ENCODE assay signal across 8 mouse cellular contexts in the genomic region with DNA sequence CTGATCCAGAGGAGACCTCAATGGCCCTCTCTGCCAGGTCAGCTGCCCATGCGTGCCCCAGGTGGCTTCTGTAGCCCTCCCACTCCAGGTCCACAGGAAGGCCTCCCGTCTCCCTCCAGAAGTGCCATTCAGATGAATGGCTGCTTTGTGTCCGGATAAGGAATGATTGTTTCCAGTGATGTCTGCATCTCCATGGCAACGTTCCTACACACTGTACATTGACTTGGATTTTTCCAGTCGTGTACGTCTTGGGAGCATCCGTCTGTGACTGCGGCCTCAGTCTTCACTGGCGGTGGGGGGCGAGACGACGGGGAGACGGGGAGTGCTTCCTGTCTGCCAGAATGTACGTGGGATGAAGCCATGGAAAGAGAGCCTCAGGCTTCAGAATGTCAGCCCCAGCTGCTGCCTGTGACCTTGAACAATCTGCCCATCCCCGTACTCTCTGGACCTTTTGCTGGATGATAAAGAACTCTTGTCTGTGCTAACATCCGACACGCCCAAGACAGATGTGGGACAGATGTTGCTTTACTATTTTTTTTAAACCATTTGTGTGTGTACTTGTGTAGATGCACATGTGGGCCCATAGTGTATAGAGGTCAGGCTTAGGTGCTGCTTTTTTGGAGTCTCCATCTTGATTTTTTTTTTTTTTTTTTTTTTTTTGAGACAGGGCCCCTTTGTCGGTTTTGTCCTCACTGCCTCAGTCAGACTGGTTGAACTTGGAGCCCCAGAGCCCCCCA.
A peak's percentile ranks its signal among the peaks of the same experiment; 100 is the strongest.
DNase-seq lines count a peak whose midpoint lies in the region; ATAC-seq and TF ChIP-seq lines count a peak whose summit lies in the region.
"Had no signal": no experiment of that assay in that cellular context is flagged by ENCODE, and none has a peak within 500 bp of the region (broad histone marks: within the 10 kb centered on the region; RNA-seq: fewer than 3 reads in every experiment).

No protein-coding gene starts in this region.

- no peak for TF ChIP-seq EP300 in stomach, postnatal 0 days (optimal IDR thresholded peaks at IDR 0.05)

- H3K4me2 ChIP-seq in forebrain, embryonic 14.5 days (ENCODE audit: low read length), result no peak overlapping the region
- H3K4me2 ChIP-seq in limb, embryonic 12.5 days, result 0 out of 2 replicates have a peak overlapping the region, but pooled peaks have one; percentile 2
- H3K4me2 ChIP-seq in stomach, postnatal 0 days (replicated peaks; ENCODE audit: low read depth), result no peak overlapping the region

- H3K36me3 ChIP-seq in forebrain, embryonic 14.5 days (ENCODE audit: control insufficient read depth, insufficient read depth, low read length), result no peaks in the 10 kb centered on the region
- no peaks in the 10 kb centered on the region for H3K36me3 ChIP-seq in limb, embryonic 12.5 days
- H3K36me3 ChIP-seq in stomach, postnatal 0 days (ENCODE audit: control insufficient read depth, insufficient read depth, low read length), result no peaks in the 10 kb centered on the region

- no peaks in the 10 kb centered on the region for H3K9me3 ChIP-seq in forebrain, embryonic 14.5 days (replicated peaks; ENCODE audit: control insufficient read depth, low read length)
- no peaks in the 10 kb centered on the region for H3K9me3 ChIP-seq in limb, embryonic 12.5 days
- no peaks in the 10 kb centered on the region for H3K9me3 ChIP-seq in stomach, postnatal 0 days (ENCODE audit: control insufficient read depth, low read length)

- ATAC-seq in forebrain, embryonic 14.5 days, result peak; percentile 30; the same call in 1 of the 2 replicates
- ATAC-seq in limb, embryonic 12.5 days (ENCODE audit: insufficient number of reproducible peaks, insufficient read depth, low FRiP score, low TSS enrichment, low read depth), result peak; percentile 81
- ATAC-seq in stomach, postnatal 0 days (ENCODE audit: low FRiP score, low TSS enrichment), result peak; percentile 54; the same call in 1 of the 2 replicates

- H3K9ac ChIP-seq in forebrain, embryonic 14.5 days (ENCODE audit: low read length), result no peak overlapping the region
- H3K9ac ChIP-seq in limb, embryonic 12.5 days (replicated peaks), result no peak overlapping the region
- H3K9ac ChIP-seq in stomach, postnatal 0 days (ENCODE audit: low read length), result no peak overlapping the region

- DNase-seq in right cerebral cortex, adult 2 months (ENCODE audit: low spot score in 2 of 2), result peak; percentile 48 to 53
- DNase-seq in right cerebral cortex, postnatal 4 days, result no peak
- peak; percentile 65 for DNase-seq in forebrain, embryonic 14.5 days (ENCODE audit: low spot score)
- no peak for DNase-seq in stomach, postnatal 0 days (ENCODE audit: low spot score)
- DNase-seq in spleen, postnatal 10 days (ENCODE audit: low spot score in 2 of 2), result no peak
- DNase-seq in gastrocnemius, postnatal 4 days (ENCODE audit: low spot score in 2 of 2), result no peak
- DNase-seq: kidney, adult 2 months had no signal

- no peak overlapping the region; the same call in 1 of the 2 replicates for H3K27ac ChIP-seq in forebrain, embryonic 14.5 days (ENCODE audit: low read depth, low read length)
- H3K27ac ChIP-seq in limb, embryonic 12.5 days, result peak overlapping the region; percentile 86
- no peak overlapping the region for H3K27ac ChIP-seq in stomach, postnatal 0 days (replicated peaks)

- WGBS in forebrain, embryonic 14.5 days, result 20% methylated on average over 18 of the region's 18 CpGs
- WGBS in limb, embryonic 12.5 days, result 50% methylated on average over 18 of the region's 18 CpGs
- WGBS in stomach, postnatal 0 days, result 33% methylated on average over 18 of the region's 18 CpGs

- no peaks in the 10 kb centered on the region for H3K27me3 ChIP-seq in forebrain, embryonic 14.5 days (replicated peaks; ENCODE audit: control insufficient read depth, insufficient read depth, low read length)
- H3K27me3 ChIP-seq in limb, embryonic 12.5 days, result peaks cover 21% of the 10 kb centered on the region
- peaks cover 2% of the 10 kb centered on the region; the same call in 1 of the 2 replicates for H3K27me3 ChIP-seq in stomach, postnatal 0 days (ENCODE audit: control insufficient read depth, insufficient read depth, low read length)

- H3K4me3 ChIP-seq in forebrain, embryonic 14.5 days (ENCODE audit: low read depth, low read length), result no peak overlapping the region
- H3K4me3 ChIP-seq in limb, embryonic 12.5 days (replicated peaks), result no peak overlapping the region
- H3K4me3 ChIP-seq in stomach, postnatal 0 days (ENCODE audit: low read depth, low read length), result no peak overlapping the region

- peaks cover 8% of the 10 kb centered on the region; the same call in 1 of the 2 replicates for H3K4me1 ChIP-seq in forebrain, embryonic 14.5 days (ENCODE audit: control insufficient read depth, insufficient read depth, low read length)
- peaks cover 45% of the 10 kb centered on the region for H3K4me1 ChIP-seq in limb, embryonic 12.5 days (replicated peaks)
- H3K4me1 ChIP-seq in stomach, postnatal 0 days (replicated peaks; ENCODE audit: control insufficient read depth, insufficient read depth), result no peaks in the 10 kb centered on the region

- TF ChIP-seq CTCF in stomach, postnatal 0 days (IDR thresholded peaks at IDR 0.05; ENCODE audit: low read depth), result no peak

Comparison
In these comparisons a context has a peak if more than half of its experiments do, and no peak if none do; other contexts are left out.
1. DNase-seq: peak in right cerebral cortex, adult 2 months (2 of 2) and forebrain, embryonic 14.5 days (single experiment); none in right cerebral cortex, postnatal 4 days (single experiment), stomach, postnatal 0 days (single experiment), spleen, postnatal 10 days (0 of 2) and gastrocnemius, postnatal 4 days (0 of 2).
2. ATAC-seq: peak in every context shown above with its lines; median percentile 81 in limb, embryonic 12.5 days; 54 in stomach, postnatal 0 days; 30 in forebrain, embryonic 14.5 days.